Mouse (Mus musculus) CD4-positive, CD25-positive, alpha-beta regulatory T cell, adult 9 weeks (primary cell): ENCODE results near the gene Nfkbie. TPM values are rescaled to one million over a fixed set of nuclear protein-coding genes. Genes with fewer than 3 reads are reported as not detected.

Source experiments
- polyA plus RNA-seq: library from polyadenylated mRNA; unstranded; fragments of 100-300 nt; shearing (Covaris generic); gene quantifications from one replicate; pipeline ENCODE4 v1.2.1, GENCODE M21; 2017

The Nfkbie gene
- polyA plus RNA-seq = 83.8 TPM

GRCm38 (mm10) chr17:45555452-45556106, at the start of gene Nfkbie:
TSS of gene Nfkbie (plus strand) at chr17:45555703.

GRCm38 (mm10) chr17:45506700-45507189, 48.8 kb upstream of the Nfkbie start, which contains the start of gene Aars2:
TSS of gene Aars2 (plus strand) at chr17:45506841.

GRCm38 (mm10) chr17:45523263-45523662, 32.2 kb upstream of the Nfkbie start, which contains the start of gene Tcte1:
TSS of gene Tcte1 (plus strand) at chr17:45523434.

GRCm38 (mm10) chr17:45549617-45550181, 5.8 kb upstream of the Nfkbie start, which contains the start of gene Tmem151b:
TSS of gene Tmem151b (minus strand) at chr17:45549677.

GRCm38 (mm10) chr17:45563655-45564530, 8.4 kb downstream of the Nfkbie start, which contains the start of gene Slc35b2:
TSS of gene Slc35b2 (plus strand) at chr17:45563874.

GRCm38 (mm10) chr17:45573087-45573779, 17.7 kb downstream of the Nfkbie start, which contains the start of gene Hsp90ab1:
TSS of gene Hsp90ab1 (minus strand) at chr17:45573271.

GRCm38 (mm10) chr17:45599446-45600242, 44.1 kb downstream of the Nfkbie start, which contains the start of gene Slc29a1:
TSS of gene Slc29a1 (minus strand) at chr17:45599606.

GRCm38 (mm10) chr17:45601877-45602304, 46.4 kb downstream of the Nfkbie start, which contains the start of gene Mymx:
TSS of gene Mymx (minus strand) at chr17:45602102.

Other genes starting within 250 kb of the Nfkbie start
- 97.2 TPM for gene Cdc5l, start 122.0 kb upstream of the Nfkbie start, polyA plus RNA-seq
- gene Spats1, start 80.3 kb upstream of the Nfkbie start, polyA plus RNA-seq = 0.58 TPM
- 9.1 TPM for gene Aars2, start 48.9 kb upstream of the Nfkbie start, polyA plus RNA-seq
- gene Tcte1, start 32.3 kb upstream of the Nfkbie start, polyA plus RNA-seq = not detected
- 0.05 TPM for gene Tmem151b, start 6.0 kb upstream of the Nfkbie start, polyA plus RNA-seq
- gene Slc35b2, start 8.2 kb downstream of the Nfkbie start, polyA plus RNA-seq = 91.4 TPM
- 820 TPM for gene Hsp90ab1, start 17.6 kb downstream of the Nfkbie start, polyA plus RNA-seq
- gene Slc29a1, start 43.9 kb downstream of the Nfkbie start, polyA plus RNA-seq = 150 TPM
- not detected for gene Mymx, start 46.4 kb downstream of the Nfkbie start, polyA plus RNA-seq
- gene Capn11, start 103.6 kb downstream of the Nfkbie start, polyA plus RNA-seq = 2.2 TPM
- gene Mrpl14, start 130.6 kb downstream of the Nfkbie start, polyA plus RNA-seq = 99.8 TPM
- gene Tmem63b, start 131.2 kb downstream of the Nfkbie start, polyA plus RNA-seq = 12.0 TPM
- not detected for gene 1600014C23Rik, start 178.1 kb downstream of the Nfkbie start, polyA plus RNA-seq